Mouse (Mus musculus) right cerebral cortex, adult 2 months (tissue): ENCODE measurements around the gene Hsd17b2.
"Not testable (repeated sequence)": the region's sequence is repeated elsewhere in the genome, so short reads cannot be mapped to it uniquely, and the experiment has no call there.

Experiments
- DNase-seq, 2 experiments: peaks; one replicate each; pipeline ENCODE4 v3.0.0; 2021 to 2022; ENCODE audit warnings: low spot score in 2 of 2

Gene Hsd17b2

DNA sequence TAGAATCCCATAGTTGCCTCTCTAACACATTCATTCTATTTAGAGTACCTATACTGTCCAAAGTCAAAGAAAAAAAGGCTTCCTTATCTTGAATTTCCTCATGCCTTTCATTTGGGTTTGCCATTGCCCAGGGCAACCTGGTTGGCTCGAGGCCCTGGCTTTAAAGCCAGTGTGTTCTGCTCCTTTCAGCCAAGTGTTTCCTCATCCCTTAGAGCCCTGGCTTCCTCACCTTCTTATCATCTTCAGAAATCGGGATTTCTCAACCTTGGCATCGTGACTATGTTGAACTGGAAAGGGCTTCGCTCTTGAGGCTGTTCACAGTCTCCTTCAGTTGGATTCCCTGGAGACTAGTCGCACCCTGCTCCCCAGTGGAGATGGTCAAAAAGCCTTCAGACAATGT lies 12.9 kb downstream of the Hsd17b2 start:
- DNase-seq, result no peak

DNA sequence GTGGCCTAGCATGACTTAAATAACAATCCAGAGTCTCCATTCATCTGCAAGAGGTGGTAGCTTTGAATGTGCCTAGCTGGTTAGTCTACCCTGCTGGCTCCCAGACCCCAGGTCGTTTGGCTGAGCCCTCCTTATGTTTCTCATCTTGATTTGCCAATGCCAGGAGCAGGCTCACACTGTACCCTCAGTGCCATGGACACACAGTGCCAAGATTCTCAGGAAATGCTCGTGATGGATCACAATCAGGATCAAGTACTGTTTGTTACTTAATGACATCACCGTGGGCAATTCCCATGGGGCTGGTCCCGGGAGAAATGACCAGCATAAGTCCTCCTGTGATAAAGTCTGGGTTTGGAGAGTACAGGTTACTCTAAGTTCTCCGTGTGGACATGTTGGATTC lies 14.2 kb downstream of the Hsd17b2 start:
- DNase-seq, result no peak

DNA sequence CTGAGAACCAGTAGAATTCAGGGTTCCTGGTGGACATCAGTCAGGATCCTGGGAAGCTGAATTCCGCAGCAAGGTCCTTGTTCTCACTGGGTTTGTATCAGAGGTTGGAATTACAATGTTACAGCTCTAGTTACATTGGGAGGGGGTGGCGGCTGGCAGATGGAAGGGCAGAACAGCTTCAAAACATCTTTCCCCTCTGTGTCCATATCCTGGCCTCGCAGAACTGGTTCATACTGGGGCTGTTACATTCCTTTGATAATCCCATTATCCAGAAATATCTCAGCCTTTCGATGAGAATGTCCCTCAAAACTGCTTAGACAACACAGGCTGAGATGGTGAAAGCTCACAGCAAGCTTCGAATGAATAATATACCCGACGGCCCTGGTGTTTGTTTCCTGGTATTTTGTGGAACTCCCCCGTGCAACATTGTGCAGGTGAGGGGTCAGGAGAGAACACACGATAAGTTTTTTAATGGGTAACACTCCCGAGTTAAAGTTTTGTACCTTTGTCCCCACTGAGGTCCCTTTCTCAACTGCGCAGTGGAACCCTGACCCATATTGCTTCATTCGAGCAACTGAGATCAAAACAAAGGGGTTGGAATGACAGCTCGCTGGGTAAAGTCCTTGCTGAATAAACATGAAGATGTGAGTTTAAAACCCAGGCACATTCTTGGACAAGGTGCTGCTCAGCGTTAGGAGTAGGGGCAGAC lies 16.6 kb downstream of the Hsd17b2 start:
- DNase-seq, result no peak

DNA sequence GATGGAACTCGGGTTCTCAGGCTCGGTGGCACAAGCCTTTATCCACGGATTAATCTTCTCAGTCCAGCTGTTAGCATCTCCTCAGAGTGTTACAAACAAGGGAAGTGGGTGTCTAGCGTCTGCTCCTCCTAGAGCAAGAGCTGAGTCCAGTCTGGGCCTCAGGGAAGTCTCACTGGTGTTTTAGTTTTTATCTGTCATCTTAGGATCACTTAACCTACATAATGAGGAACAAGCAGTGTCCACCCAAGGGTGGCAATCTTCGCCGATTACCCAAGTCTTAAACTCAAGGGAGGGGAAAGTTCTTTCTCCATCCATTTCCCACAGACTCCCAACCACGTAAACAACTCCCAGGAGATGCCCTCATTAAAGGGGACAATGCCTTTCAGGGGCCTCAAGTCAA lies 24.8 kb downstream of the Hsd17b2 start:
- no peak for DNase-seq

DNA sequence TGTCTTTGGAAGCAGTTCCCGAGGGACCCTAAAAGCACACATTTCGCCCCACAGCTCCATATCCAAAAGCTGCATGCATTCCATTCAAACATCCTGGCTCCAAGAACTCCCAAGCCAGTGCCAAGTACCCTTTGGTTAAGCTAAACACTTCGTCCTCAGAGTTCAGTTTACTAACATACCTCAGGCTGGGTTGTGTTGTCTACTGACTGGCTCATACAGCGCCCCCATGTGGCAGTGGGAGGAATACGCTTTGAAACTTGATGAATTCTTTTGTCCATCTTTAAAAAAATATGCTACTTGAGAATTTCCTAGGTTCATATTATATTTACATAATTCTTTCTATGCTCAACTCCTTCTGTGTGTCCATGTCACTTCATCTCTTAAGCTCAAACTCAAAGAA lies 25.9 kb downstream of the Hsd17b2 start:
- no peak for DNase-seq

DNA sequence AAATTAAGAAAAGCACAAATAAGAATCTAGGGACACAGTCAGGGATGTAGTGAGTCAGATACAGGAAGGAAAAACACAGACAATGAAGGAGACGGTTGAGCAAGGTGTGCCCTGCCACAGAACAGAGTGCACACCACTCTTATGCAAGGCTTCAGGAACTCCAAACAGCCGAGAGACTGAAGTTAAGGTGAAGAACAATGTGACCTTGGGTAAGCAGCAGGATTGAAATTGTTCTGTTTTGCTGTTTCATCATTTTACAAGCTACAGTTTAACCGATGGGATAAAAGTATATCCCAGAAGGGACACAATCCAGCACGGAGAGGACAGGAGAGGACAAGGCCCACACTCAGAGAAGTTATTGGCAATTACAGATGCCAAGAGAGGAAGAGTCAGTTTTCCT lies 26.5 kb downstream of the Hsd17b2 start:
- no peak for DNase-seq

DNA sequence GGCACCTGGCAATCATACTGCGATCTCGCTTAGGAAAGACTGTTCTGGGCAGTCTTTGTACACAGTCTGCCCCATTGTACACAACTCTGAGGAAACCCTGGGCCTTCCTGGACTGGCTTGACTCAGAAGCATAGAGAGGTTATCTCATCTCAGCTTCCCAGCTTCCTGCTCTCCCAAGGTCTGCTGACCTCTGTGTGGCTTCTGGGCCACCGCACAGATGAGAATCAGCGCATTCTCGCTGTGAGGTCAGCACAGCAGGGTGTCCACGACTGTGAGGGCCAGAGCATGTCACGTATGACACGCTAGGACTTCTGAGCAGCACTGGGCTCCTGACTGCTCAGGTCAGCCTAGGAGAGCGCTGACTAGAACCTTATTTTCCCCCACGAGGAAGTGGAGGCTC lies 29.3 kb downstream of the Hsd17b2 start:
- no peak for DNase-seq

DNA sequence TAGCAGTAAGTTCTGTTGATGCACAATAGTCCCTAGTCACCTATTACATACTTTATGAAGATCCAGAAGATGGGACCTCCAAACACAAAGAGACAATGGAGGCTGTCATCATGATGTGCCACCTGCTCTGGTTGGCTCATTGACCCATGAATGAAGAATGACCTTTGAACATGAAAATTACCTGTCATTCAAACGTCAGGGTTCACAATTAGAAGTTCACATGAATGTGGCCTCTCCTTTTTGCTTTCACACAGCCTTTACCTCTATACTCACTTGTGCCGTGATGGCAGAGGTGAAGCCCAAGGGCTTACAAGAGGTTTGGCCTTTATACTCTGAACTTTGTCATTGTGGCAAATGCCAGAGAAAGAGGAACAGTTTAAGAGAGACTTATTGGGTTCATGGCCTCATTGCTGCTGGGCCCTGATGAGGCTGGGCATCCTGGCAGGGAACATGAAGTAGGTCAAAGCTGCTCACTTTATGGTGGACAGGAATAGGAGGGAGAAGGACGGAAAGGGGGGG lies 35.0 kb downstream of the Hsd17b2 start:
- no peak for DNase-seq

DNA sequence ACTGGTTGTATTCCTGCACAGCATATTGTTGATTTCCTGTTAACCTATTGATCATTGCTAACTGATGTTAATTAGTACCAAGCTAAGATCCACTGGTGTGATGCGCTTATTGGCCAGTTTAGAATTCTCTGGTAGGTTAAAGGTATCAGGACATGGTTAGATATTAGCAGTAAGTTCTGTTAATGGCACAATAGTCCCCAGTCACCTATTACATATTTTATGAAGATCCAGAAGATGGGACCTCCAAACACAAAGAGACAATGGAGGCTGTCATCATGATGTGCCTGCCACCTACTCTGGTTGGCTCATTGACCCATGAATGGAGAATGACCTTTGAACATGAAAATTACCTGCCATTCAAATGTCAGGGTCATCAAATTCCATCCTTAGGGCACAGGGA lies 36.5 kb downstream of the Hsd17b2 start:
- DNase-seq, result not testable (repeated sequence)

DNA sequence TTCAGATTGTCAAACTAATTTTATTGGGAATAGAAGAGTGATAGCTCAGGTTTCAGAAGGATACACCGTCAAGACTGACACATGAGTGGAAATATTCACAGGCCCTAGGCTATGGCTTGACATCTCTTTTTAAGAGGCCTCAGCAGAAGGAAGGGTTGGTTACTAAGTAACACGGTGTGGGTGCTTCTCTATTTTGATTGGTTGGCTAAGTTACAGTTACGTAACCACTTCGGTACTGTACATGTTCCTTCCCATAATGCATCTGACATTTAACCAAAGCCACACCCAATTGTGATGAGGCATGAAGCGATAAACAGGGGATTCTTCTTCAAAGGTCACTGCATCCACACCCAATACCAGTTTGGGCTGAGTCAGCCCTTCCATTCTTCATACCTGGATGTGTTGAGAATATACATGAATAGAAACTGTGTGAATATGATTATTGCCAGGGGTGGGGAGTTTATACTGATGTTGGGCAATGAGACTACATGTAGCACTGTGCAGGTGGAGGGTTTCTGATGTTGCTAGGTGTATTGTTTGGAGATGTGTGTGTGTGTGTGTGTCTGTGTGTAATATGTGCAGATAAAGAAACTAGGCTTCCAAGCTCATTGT lies 38.8 kb downstream of the Hsd17b2 start:
- no peak for DNase-seq

DNA sequence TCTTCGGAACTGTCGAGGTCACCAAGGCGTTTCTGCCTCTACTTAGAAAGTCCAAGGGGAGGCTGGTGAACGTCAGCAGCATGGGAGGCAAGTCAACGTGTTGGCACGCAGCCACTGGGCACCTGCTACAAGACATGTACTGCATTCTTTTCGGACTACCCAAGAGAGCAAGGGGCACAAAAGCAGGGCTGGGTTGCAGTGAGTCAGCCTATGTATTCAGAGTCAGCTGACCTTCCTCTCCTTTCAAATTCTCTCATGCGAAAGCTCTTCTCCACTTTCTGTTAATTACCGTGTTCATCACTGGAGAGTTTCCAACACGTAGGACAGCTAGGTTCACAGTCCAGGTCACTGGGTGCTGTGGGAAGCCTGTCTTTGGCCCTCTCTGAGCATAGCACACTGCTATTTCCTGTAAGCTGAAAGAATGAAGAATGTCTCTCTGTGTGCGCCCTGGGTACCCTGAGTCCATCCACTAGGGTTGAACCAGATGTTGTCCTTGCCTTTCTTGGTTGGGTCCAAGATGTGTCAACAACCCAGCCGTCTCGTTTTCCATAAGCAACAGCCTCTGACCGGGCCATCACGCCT lies 40.8 kb downstream of the Hsd17b2 start:
- DNase-seq, result no peak

DNA sequence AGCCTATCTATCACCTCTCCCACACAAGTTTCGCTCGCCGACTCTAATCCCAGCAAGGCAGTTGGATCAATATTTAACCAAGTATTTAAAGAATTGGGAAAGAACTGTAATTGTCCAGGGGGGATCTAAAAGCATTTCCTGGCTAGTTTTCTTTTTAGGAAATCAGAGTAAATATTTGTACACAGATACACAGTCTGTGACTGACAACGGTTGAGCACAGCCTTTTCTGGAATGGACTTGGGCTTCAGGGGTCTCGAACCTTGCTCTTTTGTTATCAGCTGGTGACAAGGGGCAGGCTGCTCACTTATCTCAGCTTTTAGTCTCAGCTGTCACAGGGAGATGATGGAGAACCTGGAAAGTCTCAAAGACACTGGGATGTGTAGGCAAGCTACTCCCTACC lies 44.9 kb downstream of the Hsd17b2 start:
- no peak for DNase-seq

DNA sequence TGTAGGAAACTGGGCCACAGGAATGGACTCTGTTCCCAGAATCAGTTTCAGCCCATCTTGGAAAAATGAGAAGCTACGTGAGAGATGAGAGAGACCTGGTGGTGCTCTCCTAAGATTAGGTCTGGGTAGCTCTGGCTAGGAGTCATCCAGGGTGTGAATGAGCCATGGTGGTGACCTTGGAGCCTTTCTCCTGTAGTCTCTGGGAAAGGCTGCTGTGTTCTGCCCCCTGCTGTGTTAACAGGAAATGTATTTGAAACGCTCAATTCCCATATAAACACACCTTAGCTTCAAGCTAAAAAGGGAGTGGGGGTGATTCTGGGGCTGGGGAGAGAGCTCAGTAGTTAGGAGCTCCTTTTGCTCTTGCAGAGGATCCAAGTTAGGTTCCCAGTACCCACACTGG lies 45.7 kb downstream of the Hsd17b2 start:
- DNase-seq, result no peak

DNA sequence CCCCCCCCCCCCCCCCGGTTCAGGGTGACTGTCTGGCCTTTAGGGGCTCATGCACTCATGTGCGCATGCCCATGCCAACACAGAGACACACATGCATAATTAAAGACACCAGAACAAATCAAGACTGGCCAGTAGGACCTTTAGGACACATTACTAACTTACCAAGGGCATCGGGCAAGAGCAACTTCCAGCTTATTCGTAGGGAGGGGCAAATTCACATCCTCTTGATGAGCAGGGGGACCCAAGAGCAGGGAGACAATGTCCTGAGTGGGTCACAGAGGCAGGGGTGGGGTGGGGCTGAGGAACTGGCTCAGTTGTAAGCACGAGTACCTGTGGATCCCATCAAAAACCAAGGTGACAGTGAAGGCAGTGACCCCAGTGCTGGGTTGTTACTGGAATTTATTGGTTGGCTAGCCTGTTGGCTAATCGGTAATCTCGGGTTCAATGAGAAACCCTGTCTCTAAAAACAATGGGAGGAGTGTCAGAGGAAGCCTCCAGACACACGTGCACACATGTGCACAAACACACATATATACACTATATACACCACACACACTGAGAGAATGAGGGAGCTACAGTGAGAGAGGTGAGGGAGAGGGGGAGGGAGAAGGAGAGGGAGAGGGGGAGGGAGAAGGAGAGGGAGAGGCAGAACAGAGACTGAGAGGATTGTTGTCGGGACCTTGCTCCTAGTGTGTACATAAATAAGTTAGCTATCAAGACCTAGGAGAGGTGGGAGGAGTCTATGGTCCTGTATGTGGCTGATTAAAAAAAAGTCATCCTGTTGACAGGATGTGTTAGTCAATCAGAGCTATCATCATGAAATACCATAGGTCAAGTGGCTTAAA lies 46.4 kb downstream of the Hsd17b2 start:
- no peak for DNase-seq

DNA sequence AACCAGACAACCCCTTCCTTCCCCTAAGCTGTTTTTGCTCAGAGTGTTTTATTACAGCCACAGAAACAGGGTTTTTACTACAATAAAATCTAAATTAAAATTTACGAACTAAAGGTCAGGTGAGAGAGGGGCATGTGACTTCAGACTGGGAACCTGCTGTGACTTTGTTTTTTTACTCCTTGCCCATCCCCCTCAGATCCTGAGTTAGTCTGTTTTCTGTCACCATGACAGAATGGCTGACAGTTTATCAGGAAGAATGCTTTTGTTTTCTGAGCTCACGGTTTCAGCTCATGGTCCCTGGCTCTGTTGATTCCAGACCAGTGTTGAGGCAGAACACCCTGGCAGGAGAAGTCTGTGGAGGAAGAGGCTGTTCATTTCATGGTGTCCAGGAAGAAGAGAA lies 47.7 kb downstream of the Hsd17b2 start:
- no peak for DNase-seq

DNA sequence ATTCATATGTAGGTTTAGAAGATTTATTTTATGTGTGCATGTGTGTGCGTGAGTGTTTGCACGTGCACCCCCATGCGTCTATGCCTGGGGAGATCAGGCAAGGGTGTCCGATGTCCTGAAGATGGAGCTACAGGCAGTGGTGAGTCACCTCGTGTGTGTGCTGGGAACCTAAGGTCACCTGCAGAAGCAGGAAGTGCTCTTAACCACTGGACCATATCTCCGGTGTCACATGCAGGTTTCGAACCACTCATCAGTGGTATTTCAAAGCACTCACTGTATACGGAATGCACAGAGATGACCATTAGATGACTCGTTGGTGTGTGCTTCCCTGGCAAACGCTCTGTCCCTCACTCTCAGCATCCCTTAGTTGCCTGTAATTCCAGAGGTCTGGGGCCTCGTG lies 56.2 kb downstream of the Hsd17b2 start:
- no peak for DNase-seq

DNA sequence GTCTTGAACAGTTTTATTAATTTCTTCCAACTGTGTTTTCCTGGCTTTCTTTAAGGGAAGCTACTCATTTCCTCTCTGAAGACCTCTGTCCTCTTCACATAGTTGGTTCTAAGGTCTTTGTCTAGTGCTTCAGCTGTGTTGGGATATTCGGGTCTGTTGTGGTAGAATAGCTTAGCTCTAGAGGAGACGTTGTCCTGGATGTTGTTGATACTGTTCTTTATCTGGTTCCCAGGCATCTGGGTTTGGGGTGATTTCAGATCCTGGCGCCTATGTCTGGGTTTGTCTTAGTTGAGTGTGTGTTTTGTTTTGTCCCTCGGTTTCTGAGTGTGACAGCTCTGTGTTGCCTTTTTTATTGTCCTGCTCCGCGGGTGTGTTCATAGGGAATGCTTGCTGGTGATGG lies 61.1 kb downstream of the Hsd17b2 start:
- DNase-seq, result no peak

DNA sequence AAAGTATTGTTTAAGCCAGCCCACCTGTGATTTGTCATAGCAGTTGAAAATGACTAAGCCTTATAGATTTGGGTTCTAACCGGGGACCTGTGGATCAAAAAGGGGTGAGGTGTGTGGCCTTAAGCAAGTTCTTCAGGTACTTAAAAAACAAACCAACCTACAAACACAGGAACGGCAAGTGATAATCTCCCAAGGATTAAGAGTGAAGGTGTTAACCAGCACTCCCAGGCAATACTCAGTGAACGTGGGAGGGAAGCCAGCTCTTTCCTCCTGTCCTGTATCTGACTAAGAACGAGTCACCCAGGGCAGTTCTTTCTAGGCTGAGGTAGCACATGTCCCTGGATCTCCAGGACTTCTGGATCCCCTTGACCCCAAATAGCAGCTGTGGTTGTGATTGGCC lies 62.9 kb downstream of the Hsd17b2 start:
- DNase-seq, result no peak

DNA sequence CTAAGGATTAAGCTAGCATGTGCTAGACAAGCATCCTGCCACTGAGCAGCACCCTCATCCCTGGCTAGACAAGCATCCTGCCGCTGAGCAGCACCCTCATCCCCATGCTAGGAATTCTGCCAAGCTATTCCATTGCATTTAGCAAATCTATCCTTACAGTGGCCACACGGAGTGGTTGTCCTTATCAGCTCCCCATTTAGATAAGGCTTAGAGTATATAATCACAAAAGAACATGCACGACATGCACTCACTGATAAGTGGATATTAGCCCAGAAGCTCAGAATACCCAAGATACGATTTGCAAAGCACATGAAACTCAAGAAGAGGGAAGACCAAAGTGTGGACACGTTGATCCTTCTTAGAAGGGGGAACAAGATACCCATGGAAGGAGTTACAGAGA lies 64.2 kb downstream of the Hsd17b2 start:
- no peak for DNase-seq

DNA sequence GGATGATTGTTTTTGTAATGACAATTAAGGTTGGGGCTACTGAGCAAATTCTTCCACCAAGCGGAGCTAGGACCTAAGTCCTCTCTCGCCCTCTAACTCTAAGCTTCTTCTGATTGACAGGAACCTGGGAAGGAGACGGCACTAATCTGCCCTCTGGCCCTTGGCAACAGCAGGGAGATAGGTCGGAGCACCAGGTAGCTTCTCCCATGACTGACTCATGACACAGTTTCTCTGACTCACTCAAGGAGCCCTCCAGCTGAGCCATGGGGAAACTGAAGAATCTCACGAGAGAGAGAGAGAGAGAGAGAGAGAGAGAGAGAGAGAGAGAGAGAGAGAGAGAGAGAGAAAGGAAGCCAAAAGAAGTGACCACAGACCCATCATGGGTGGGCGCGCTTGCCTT lies 67.3 kb downstream of the Hsd17b2 start:
- no peak for DNase-seq

DNA sequence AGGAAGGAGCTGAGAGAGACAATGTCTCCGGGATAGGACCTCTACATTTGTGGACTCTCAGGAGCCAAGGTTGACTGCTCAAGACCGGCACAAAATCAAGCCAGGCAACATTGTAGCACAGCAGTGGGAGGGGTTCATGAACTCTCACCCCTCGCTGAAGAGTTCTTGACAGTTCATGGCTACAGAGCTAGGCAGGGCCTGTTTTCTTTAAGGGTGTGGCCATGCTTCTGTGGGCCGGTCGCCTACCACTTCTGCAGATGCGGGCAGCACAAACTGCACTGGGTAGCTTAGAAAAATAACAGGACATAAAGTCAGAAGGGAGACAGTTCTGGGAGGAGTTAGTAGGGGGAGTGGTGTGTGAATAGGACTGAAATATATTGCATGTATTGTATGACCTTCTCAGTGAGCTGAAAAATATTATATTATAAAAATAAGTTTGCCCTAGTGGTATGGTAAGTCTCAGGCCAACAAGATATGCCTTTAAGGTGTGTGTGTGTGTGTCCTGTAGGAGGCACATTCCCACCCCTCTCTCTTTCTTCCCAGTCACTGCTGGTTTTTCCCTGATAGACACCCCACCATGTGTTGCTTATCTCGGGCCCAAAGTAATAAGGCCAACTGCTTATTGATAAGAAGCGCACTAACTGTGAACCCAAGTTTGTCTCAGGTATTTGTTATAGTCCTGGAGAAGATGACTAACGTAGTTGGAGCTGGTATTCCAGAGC lies 69.6 kb downstream of the Hsd17b2 start:
- no peak for DNase-seq

DNA sequence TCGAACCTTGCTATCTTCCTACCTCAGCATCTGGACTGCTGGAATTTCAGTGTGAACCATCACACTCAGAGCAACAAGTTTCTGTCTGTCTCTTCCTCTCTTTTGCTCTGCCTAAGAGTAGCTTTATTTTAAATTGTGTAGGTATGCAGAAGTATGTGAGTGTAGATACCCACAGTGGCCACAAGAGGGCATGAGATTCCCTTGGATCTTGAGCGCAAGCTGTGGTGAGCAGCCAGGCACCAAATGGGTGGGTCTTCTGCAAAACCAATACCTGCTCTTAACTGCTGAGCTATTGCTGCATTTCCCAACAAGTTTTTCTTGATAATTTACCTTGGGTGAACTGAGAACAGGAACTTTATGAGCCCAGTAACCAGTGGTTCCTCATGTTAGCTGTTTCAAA lies 70.4 kb downstream of the Hsd17b2 start:
- DNase-seq, result peak; percentile 29 to 31
